Mouse (Mus musculus) limb, embryonic 14.5 days (tissue): ENCODE measurements around the gene Ebf3. TPM values are rescaled to one million over a fixed set of nuclear protein-coding genes. Genes with fewer than 3 reads are reported as not detected.
A peak's percentile ranks its signal among the peaks of the same experiment; 100 is the strongest.

Experiments used
- ATAC-seq: fragments of 200-750 bp; cut with Nextera tagmentation; 2 replicates; pipeline ENCODE4 v1.8.0; 2017; ENCODE audit warnings: low read depth, moderate number of reproducible peaks, moderate TSS enrichment; ENCODE audit not compliant: low FRiP score
- DNase-seq: peaks from one replicate; pipeline ENCODE4 v3.0.0-alpha.2; 2015; ENCODE audit warnings: low spot score
- H3K27ac ChIP-seq: fragments of 300-500 bp; sonication (generic); replicated peaks from 2 replicates; pipeline ENCODE4 v1.5.1; 2014; ENCODE audit warnings: low read depth, mild to moderate bottlenecking, low read length, moderate library complexity, mixed read lengths
- H3K27me3 ChIP-seq: fragments of 300-500 bp; sonication (generic); 2 replicates; pipeline ENCODE4 v1.6.1; 2014; ENCODE audit warnings: low read length, mixed read lengths; ENCODE audit not compliant: control insufficient read depth, insufficient read depth
- H3K36me3 ChIP-seq: fragments of 300-500 bp; sonication (generic); 2 replicates; pipeline ENCODE4 v1.6.1; 2014; ENCODE audit warnings: mild to moderate bottlenecking, low read length, moderate library complexity, mixed read lengths; ENCODE audit not compliant: control insufficient read depth, insufficient read depth
- H3K4me1 ChIP-seq: fragments of 300-500 bp; sonication (generic); 2 replicates; pipeline ENCODE4 v1.6.1; 2014; ENCODE audit warnings: antibody characterized with exemption, low read length, mixed read lengths; ENCODE audit not compliant: control insufficient read depth, insufficient read depth
- H3K4me2 ChIP-seq: fragments of 300-500 bp; sonication (generic); replicated peaks from 2 replicates; pipeline ENCODE4 v1.6.1; 2014; ENCODE audit warnings: low read depth, mild to moderate bottlenecking, low read length, moderate library complexity; ENCODE audit not compliant: severe bottlenecking
- H3K4me3 ChIP-seq: fragments of 300-500 bp; sonication (generic); replicated peaks from 2 replicates; pipeline ENCODE4 v1.5.1; 2014; ENCODE audit warnings: low read length
- H3K9ac ChIP-seq: fragments of 300-500 bp; sonication (generic); 2 replicates; pipeline ENCODE4 v1.6.1; 2014; ENCODE audit warnings: mild to moderate bottlenecking, low read depth, low read length, moderate library complexity; ENCODE audit not compliant: severe bottlenecking
- H3K9me3 ChIP-seq: fragments of 300-500 bp; sonication (generic); 2 replicates; pipeline ENCODE4 v1.6.1; 2016; ENCODE audit warnings: low read length; ENCODE audit not compliant: control insufficient read depth
- POLR2A ChIP-seq: fragments of 200-500 bp; IDR thresholded peaks from 2 replicates; pipeline ENCODE4 v1.8.0; 2012; ENCODE audit warnings: inconsistent platforms, mild to moderate bottlenecking, moderate library complexity, borderline replicate concordance; ENCODE audit not compliant: insufficient read depth, insufficient read length; ENCODE audit errors: extremely low read depth
- WGBS: fragments of 180-500 bp; shearing (Covaris S2); extraction: QIAGEN DNeasy Blood & Tissue Kit; methylation state at CpG from one replicate; pipeline ENCODE4 v1.1.7; 2014; 5-methylcytosine and 5-hydroxymethylcytosine counted together
- polyA plus RNA-seq, 2 experiments: library from polyadenylated mRNA; depleted of rRNA in 1 of 2; stranded (reverse) in 1 of 2; unstranded in 1 of 2; fragments of >200 nt; fragmentation: Nextera tagmentation in 1 of 2; extraction: Ambion mirVana in 1 of 2; gene quantifications; 2 replicates each; pipeline versions ENCODE4 v1.2.1 to v1.2.3; 2012 to 2014

The Ebf3 gene
- polyA plus RNA-seq, 2 experiments = 15.3 to 80.3 TPM

DNA sequence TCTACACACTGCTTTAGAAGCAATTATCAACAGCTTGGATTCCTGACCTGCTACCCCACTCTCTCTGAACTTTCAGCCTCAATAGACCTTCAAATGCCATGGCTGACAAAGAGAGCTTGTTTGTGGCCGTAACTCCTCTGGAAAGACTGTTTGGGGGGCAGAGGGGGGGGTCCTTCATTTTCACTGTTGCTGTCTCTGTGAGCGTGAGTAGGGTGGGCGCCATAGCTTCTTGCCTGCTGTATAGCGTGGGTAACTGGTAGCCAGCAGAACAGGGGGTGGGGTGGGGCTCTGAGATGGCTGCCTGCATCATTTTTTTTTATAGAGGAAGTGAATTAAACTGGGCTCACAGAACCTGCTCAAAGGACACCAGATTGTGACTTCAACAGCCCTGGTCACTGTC is 114.7 kb downstream of the Ebf3 start:
- 95% methylated on average over 4 of the region's 4 CpGs for WGBS
- Histone ChIP-seq H3K27ac (no peak overlapping the region), H3K27me3 (no peaks in the 10 kb centered on the region), H3K9ac (no peak overlapping the region), H3K4me3 (no peak overlapping the region), H3K36me3 (peaks cover 64% of the 10 kb centered on the region), H3K9me3 (no peaks in the 10 kb centered on the region), H3K4me1 (no peaks in the 10 kb centered on the region), H3K4me2 (no peak overlapping the region)
- no peak for ATAC-seq
- TF ChIP-seq POLR2A = no peak
- no peak for DNase-seq

DNA sequence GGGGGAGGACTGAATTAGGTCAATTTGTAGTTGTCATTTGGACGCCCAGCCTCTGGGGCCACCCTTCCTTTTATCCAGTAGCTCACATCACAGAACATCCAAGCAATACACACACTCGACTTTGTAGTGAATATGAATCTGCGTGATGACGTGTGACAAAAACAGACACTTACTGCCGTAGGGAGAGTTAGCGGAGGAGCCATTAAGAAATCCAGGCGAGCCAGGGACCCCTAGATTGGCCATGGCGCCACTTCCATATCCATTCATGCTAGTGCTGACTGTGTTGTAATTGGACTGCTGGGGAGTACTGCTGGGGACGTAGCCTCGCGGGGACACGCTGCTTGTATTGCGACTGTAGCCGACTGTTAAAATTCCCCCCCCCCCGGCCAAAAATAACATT is 115.3 kb downstream of the Ebf3 start:
- H3K4me3 ChIP-seq = no peak overlapping the region
- 89% methylated on average over 15 of the region's 15 CpGs for WGBS
- no peak overlapping the region for H3K4me2 ChIP-seq
- H3K9ac ChIP-seq = no peak overlapping the region
- ATAC-seq (no peak), DNase-seq (no peak)
- H3K4me1 ChIP-seq = no peaks in the 10 kb centered on the region
- no peak overlapping the region for H3K27ac ChIP-seq
- no peaks in the 10 kb centered on the region for H3K27me3 ChIP-seq
- H3K9me3 ChIP-seq = no peaks in the 10 kb centered on the region
- peaks cover 69% of the 10 kb centered on the region for H3K36me3 ChIP-seq
- TF ChIP-seq POLR2A = no peak

DNA sequence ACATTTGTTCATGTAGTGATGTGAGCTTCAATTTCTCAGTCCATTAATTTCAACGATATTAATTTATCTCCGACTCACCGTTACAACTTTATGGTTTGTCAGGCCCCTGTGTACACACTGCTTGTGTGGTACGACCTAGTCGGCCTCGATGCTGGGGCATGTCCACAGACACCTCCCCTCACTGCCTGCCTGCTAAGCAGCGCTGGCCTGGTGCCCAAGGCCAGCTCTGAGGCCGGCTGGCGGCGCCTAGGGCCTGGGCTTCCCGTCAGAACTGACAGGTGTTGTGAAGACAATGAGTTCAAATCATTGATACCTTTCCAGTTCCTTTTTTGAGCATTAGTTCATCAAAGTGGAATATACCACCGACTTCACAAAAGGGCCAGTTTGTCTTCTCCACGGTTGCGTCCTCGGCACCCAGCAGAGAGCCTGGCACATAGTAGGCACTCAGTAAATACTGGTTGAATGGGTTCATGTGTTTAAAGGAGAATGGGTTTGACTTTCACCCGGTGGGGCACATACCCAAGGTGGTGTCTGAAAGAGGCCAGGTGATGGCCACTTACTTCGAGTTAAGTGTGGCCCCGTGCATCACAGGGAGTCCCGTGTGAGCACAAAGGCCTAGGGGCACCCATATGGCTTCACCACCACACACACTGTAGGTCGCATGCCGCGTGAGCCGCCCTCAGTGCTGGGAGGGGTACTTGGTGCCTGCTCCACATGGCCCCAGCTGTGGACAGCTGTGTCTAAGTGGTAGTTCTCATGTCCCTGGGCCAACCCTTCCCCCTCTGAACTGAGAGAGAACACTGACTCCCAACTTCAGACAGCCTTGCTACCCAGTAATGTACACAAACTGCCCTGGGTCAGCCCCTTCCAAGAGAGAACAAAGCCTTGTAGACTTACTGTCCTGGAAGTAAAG is 116.9 kb downstream of the Ebf3 start:
- ATAC-seq (no peak), DNase-seq (no peak)
- H3K36me3 ChIP-seq = peaks cover 71% of the 10 kb centered on the region
- H3K4me3 ChIP-seq = no peak overlapping the region
- WGBS = 82% methylated on average over 23 of the region's 23 CpGs
- no peak overlapping the region for H3K9ac ChIP-seq
- H3K9me3 ChIP-seq = no peaks in the 10 kb centered on the region
- H3K4me1 ChIP-seq = no peaks in the 10 kb centered on the region
- no peak overlapping the region for H3K4me2 ChIP-seq
- no peak for TF ChIP-seq POLR2A
- H3K27me3 ChIP-seq = no peaks in the 10 kb centered on the region
- no peak overlapping the region for H3K27ac ChIP-seq

- no peak overlapping the region for H3K4me3 ChIP-seq
- 80% methylated on average over 6 of the region's 6 CpGs for WGBS
- ATAC-seq = no peak
- H3K27ac ChIP-seq = no peak overlapping the region
- H3K4me1 ChIP-seq = no peaks in the 10 kb centered on the region
- H3K36me3 ChIP-seq = peaks cover 71% of the 10 kb centered on the region
- H3K27me3 ChIP-seq = no peaks in the 10 kb centered on the region
- no peak for TF ChIP-seq POLR2A
- H3K4me2 ChIP-seq = no peak overlapping the region
- DNase-seq = no peak
- H3K9ac ChIP-seq = no peak overlapping the region
- no peaks in the 10 kb centered on the region for H3K9me3 ChIP-seq
Measured at GRCm38 (mm10) chr7:137196536-137196935, 117.7 kb downstream of the Ebf3 start.

DNA sequence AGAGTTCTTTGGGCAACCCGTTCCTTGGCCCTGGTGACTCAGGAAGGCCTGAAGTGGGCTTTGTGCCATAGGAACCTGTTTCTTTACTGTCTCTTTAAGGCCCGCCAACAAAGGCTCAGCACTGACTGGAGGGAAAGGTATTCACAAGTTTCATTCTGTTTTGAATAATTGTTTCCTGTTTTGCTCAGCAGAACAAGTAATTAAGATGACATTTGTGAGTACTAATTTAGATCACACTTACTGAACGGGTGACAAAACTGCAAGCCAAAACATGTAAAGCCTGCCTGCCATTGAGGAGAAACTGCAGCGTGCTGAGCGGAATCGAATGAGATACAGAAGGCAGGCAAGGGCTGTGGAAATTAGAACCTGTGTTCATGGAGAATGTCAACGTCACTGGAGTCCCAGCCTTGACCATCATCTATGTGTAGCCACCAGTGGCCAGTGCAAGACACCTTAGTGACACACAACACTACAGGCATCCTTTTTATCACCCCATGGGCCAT is 121.4 kb downstream of the Ebf3 start:
- no peak overlapping the region for H3K27ac ChIP-seq
- DNase-seq = no peak
- H3K27me3 ChIP-seq = no peaks in the 10 kb centered on the region
- no peak overlapping the region for H3K4me3 ChIP-seq
- peaks cover 36% of the 10 kb centered on the region for H3K36me3 ChIP-seq
- no peak for TF ChIP-seq POLR2A
- H3K9me3 ChIP-seq = no peaks in the 10 kb centered on the region
- H3K9ac ChIP-seq = no peak overlapping the region
- WGBS = 59% methylated on average over 7 of the region's 7 CpGs
- H3K4me1 ChIP-seq = no peaks in the 10 kb centered on the region
- 0 out of 2 replicates have a peak, but pooled peaks have one; percentile 24 for ATAC-seq
- H3K4me2 ChIP-seq = no peak overlapping the region
